Mouse (Mus musculus) embryonic facial prominence, embryonic 14.5 days (tissue): Measurements from ENCODE around the gene Cdh5. TPM values are rescaled to one million over a fixed set of nuclear protein-coding genes. Genes with fewer than 3 reads are reported as not detected.

Source experiments
- ATAC-seq: fragments of 200-750 bp; cut with Nextera tagmentation; 2 replicates; pipeline ENCODE4 v1.8.0; 2017; ENCODE audit warnings: low read depth, moderate number of reproducible peaks, moderate TSS enrichment
- DNase-seq: peaks from one replicate; pipeline ENCODE4 v3.0.0-alpha.2; 2015; ENCODE audit warnings: low spot score
- H3K27ac ChIP-seq: fragments of 300-500 bp; sonication (generic); replicated peaks from 2 replicates; pipeline ENCODE4 v1.5.1; 2014; ENCODE audit warnings: low read depth, mild to moderate bottlenecking, low read length, moderate library complexity
- H3K27me3 ChIP-seq: fragments of 300-500 bp; sonication (generic); replicated peaks from 2 replicates; pipeline ENCODE4 v1.6.1; 2014; ENCODE audit warnings: low read length; ENCODE audit not compliant: control insufficient read depth, insufficient read depth
- H3K36me3 ChIP-seq: fragments of 300-500 bp; sonication (generic); 2 replicates; pipeline ENCODE4 v1.6.1; 2014; ENCODE audit warnings: low read length, mixed read lengths; ENCODE audit not compliant: control insufficient read depth, insufficient read depth
- H3K4me1 ChIP-seq: fragments of 300-500 bp; sonication (generic); 2 replicates; pipeline ENCODE4 v1.6.1; 2014; ENCODE audit warnings: antibody characterized with exemption, low read length; ENCODE audit not compliant: control insufficient read depth, insufficient read depth
- H3K4me2 ChIP-seq: fragments of 300-500 bp; sonication (generic); 2 replicates; pipeline ENCODE4 v1.6.1; 2014; ENCODE audit warnings: low read depth, mild to moderate bottlenecking, low read length, moderate library complexity, mixed read lengths
- H3K4me3 ChIP-seq: fragments of 300-500 bp; sonication (generic); 2 replicates; pipeline ENCODE4 v1.5.1; 2014; ENCODE audit warnings: low read depth, mild to moderate bottlenecking, low read length
- H3K9ac ChIP-seq: fragments of 300-500 bp; sonication (generic); 2 replicates; pipeline ENCODE4 v1.6.1; 2014; ENCODE audit warnings: low read depth, mild to moderate bottlenecking, low read length, moderate library complexity, mixed read lengths
- H3K9me3 ChIP-seq: fragments of 300-500 bp; sonication (generic); 2 replicates; pipeline ENCODE4 v1.6.1; 2016; ENCODE audit warnings: low read length; ENCODE audit not compliant: control insufficient read depth
- WGBS: fragments of 180-500 bp; shearing (Covaris S2); extraction: QIAGEN DNeasy Blood & Tissue Kit; methylation state at CpG from one replicate; pipeline ENCODE4 v1.1.7; 2014; 5-methylcytosine and 5-hydroxymethylcytosine counted together
- polyA plus RNA-seq: library from polyadenylated mRNA; unstranded; fragments of >200 nt; fragmentation: Nextera tagmentation; extraction: Ambion mirVana; gene quantifications from 2 replicates; pipeline ENCODE4 v1.2.1, GENCODE M21; 2014

The Cdh5 gene
- 43.0 and 46.2 TPM in 2 replicates for polyA plus RNA-seq

- H3K36me3 ChIP-seq = no peaks in the 10 kb centered on the region
- ATAC-seq = 0 out of 2 replicates have a peak, but pooled peaks have one; percentile 26
- 55% methylated on average over 8 of the region's 8 CpGs for WGBS
- peak within 1 kb of the TSS; percentile 49 for H3K9ac ChIP-seq
- no peaks in the 10 kb centered on the region for H3K9me3 ChIP-seq
- DNase-seq = no peak
- no peak within 1 kb of the TSS for H3K4me2 ChIP-seq
- H3K27me3 ChIP-seq = no peaks in the 10 kb centered on the region
- peak within 1 kb of the TSS; percentile 18 for H3K4me3 ChIP-seq
- H3K27ac ChIP-seq = no peak within 1 kb of the TSS; the same call in 1 of the 2 replicates
- H3K4me1 ChIP-seq = no peaks in the 10 kb centered on the region
Observed at GRCm38 (mm10) chr8:104101415-104101814, at the start of gene Cdh5. Gene Cdh5, plus strand, starts transcription at chr8:104101625.

GRCm38 (mm10) chr8:104059922-104060321 lies 41.5 kb upstream of the Cdh5 start:
- no peak for DNase-seq
- Histone ChIP-seq H3K27me3 (no peaks in the 10 kb centered on the region), H3K9me3 (no peaks in the 10 kb centered on the region), H3K9ac (no peak overlapping the region), H3K4me3 (no peak overlapping the region), H3K4me1 (0 out of 2 replicates have a peak, but pooled peaks cover 2% of the 10 kb centered on the region), H3K4me2 (no peak overlapping the region), H3K36me3 (no peaks in the 10 kb centered on the region), H3K27ac (no peak overlapping the region)
- WGBS = 74% methylated on average over 5 of the region's 5 CpGs
- ATAC-seq = no peak

GRCm38 (mm10) chr8:104060446-104060845 lies 41.0 kb upstream of the Cdh5 start:
- ATAC-seq (no peak), DNase-seq (no peak)
- no peak overlapping the region for H3K27ac ChIP-seq
- H3K4me2 ChIP-seq = no peak overlapping the region
- WGBS = 82% methylated on average over 7 of the region's 7 CpGs
- no peak overlapping the region for H3K9ac ChIP-seq
- H3K4me3 ChIP-seq = no peak overlapping the region
- no peaks in the 10 kb centered on the region for H3K9me3 ChIP-seq
- H3K4me1 ChIP-seq = 0 out of 2 replicates have a peak, but pooled peaks cover 2% of the 10 kb centered on the region
- no peaks in the 10 kb centered on the region for H3K27me3 ChIP-seq
- H3K36me3 ChIP-seq = no peaks in the 10 kb centered on the region

- ATAC-seq = no peak
- H3K4me1 ChIP-seq = 0 out of 2 replicates have a peak, but pooled peaks cover 2% of the 10 kb centered on the region
- 71% methylated on average over 6 of the region's 6 CpGs for WGBS
- H3K4me2 ChIP-seq = no peak overlapping the region
- H3K9me3 ChIP-seq = no peaks in the 10 kb centered on the region
- no peak overlapping the region for H3K9ac ChIP-seq
- DNase-seq = no peak
- H3K36me3 ChIP-seq = no peaks in the 10 kb centered on the region
- no peak overlapping the region for H3K4me3 ChIP-seq
- no peak overlapping the region for H3K27ac ChIP-seq
- no peaks in the 10 kb centered on the region for H3K27me3 ChIP-seq
Observed at GRCm38 (mm10) chr8:104061048-104061988, 40.1 kb upstream of the Cdh5 start.

- WGBS = 54% methylated on average over 15 of the region's 15 CpGs
- peak; percentile 73 for ATAC-seq
- no peaks in the 10 kb centered on the region for H3K36me3 ChIP-seq
- DNase-seq = peak; percentile 85
- H3K27ac ChIP-seq = no peak overlapping the region
- H3K4me3 ChIP-seq = no peak overlapping the region
- peaks cover 2% of the 10 kb centered on the region; the same call in 1 of the 2 replicates for H3K4me1 ChIP-seq
- H3K4me2 ChIP-seq = no peak overlapping the region
- no peaks in the 10 kb centered on the region for H3K9me3 ChIP-seq
- no peaks in the 10 kb centered on the region for H3K27me3 ChIP-seq
- H3K9ac ChIP-seq = no peak overlapping the region
Observed at GRCm38 (mm10) chr8:104061989-104062820, 39.2 kb upstream of the Cdh5 start.

- DNase-seq = no peak
- Histone ChIP-seq H3K36me3 (no peaks in the 10 kb centered on the region), H3K4me2 (no peak overlapping the region), H3K4me1 (peaks cover 7% of the 10 kb centered on the region; the same call in 1 of the 2 replicates), H3K27ac (no peak overlapping the region), H3K4me3 (no peak overlapping the region), H3K9ac (no peak overlapping the region), H3K27me3 (no peaks in the 10 kb centered on the region), H3K9me3 (no peaks in the 10 kb centered on the region)
- WGBS = 79% methylated on average over 7 of the region's 7 CpGs
- ATAC-seq = no peak
Observed at GRCm38 (mm10) chr8:104065223-104065622, 36.2 kb upstream of the Cdh5 start.

- Histone ChIP-seq H3K4me2 (no peak overlapping the region), H3K27ac (no peak overlapping the region), H3K4me1 (peaks cover 8% of the 10 kb centered on the region; the same call in 1 of the 2 replicates), H3K9ac (no peak overlapping the region), H3K36me3 (no peaks in the 10 kb centered on the region), H3K9me3 (no peaks in the 10 kb centered on the region), H3K4me3 (no peak overlapping the region), H3K27me3 (no peaks in the 10 kb centered on the region)
- 84% methylated on average over 9 of the region's 9 CpGs for WGBS
- DNase-seq (no peak), ATAC-seq (no peak)
Observed at GRCm38 (mm10) chr8:104065906-104066518, 35.4 kb upstream of the Cdh5 start.

GRCm38 (mm10) chr8:104067390-104067925 lies 34.0 kb upstream of the Cdh5 start:
- Histone ChIP-seq H3K27ac (no peak overlapping the region), H3K9ac (no peak overlapping the region), H3K4me1 (peaks cover 5% of the 10 kb centered on the region; the same call in 1 of the 2 replicates), H3K9me3 (no peaks in the 10 kb centered on the region), H3K27me3 (no peaks in the 10 kb centered on the region), H3K4me2 (no peak overlapping the region), H3K4me3 (no peak overlapping the region), H3K36me3 (no peaks in the 10 kb centered on the region)
- 82% methylated on average over 12 of the region's 12 CpGs for WGBS
- ATAC-seq (no peak), DNase-seq (no peak)
